Mouse (Mus musculus) C2C12 (cell line): ENCODE measurements around the gene Nod1. TPM values are rescaled to one million over a fixed set of nuclear protein-coding genes. Genes with fewer than 3 reads are reported as not detected.

Experiments used
- H3K27me3 ChIP-seq: one replicate; pipeline ENCODE4 v1.6.1; 2011; ENCODE audit not compliant: control insufficient read depth, insufficient read depth, insufficient read length
- H3K36me3 ChIP-seq: one replicate; pipeline ENCODE4 v1.6.1; 2011; ENCODE audit not compliant: control insufficient read depth, insufficient read depth
- H3K4me3 ChIP-seq: one replicate; pipeline ENCODE4 v1.5.1; 2011; ENCODE audit warnings: mild to moderate bottlenecking, control low read depth; ENCODE audit not compliant: poor library complexity, insufficient read depth, severe bottlenecking
- H3K79me2 ChIP-seq: one replicate; pipeline ENCODE4 v1.6.1; 2011; ENCODE audit not compliant: control insufficient read depth, insufficient read depth
- H3K79me3 ChIP-seq: one replicate; pipeline ENCODE4 v1.6.1; 2011; ENCODE audit warnings: low read depth, control low read depth
- H3ac ChIP-seq: one replicate; pipeline ENCODE3; 2011; ENCODE audit warnings: low read depth; ENCODE audit not compliant: control insufficient read depth, insufficient read length
- CEBPB ChIP-seq: IDR thresholded peaks from one replicate; pipeline ENCODE4 v1.6.1; 2011; ENCODE audit warnings: low read depth, mild to moderate bottlenecking, control low read depth, moderate library complexity
- CTCF ChIP-seq: IDR thresholded peaks from one replicate; pipeline ENCODE4 v1.5.1; 2011; ENCODE audit not compliant: control insufficient read depth, insufficient read depth, insufficient read length
- FOSL1 ChIP-seq: IDR thresholded peaks from one replicate; pipeline ENCODE4 v1.8.0; 2011; ENCODE audit warnings: mild to moderate bottlenecking, low read length; ENCODE audit not compliant: poor library complexity, insufficient read depth, severe bottlenecking
- MAX ChIP-seq: IDR thresholded peaks from one replicate; pipeline ENCODE4 v1.6.1; 2011; ENCODE audit warnings: mild to moderate bottlenecking, control low read depth
- MYOD1 ChIP-seq: IDR thresholded peaks from one replicate; pipeline ENCODE4 v1.6.1; 2011; ENCODE audit warnings: low read depth; ENCODE audit not compliant: control insufficient read depth, insufficient read length
- MYOG ChIP-seq: IDR thresholded peaks from one replicate; pipeline ENCODE4 v1.6.1; 2011; ENCODE audit not compliant: control insufficient read depth, insufficient read length; ENCODE audit errors: extremely low read depth
- USF1 ChIP-seq: IDR thresholded peaks from one replicate; pipeline ENCODE4 v1.6.1; 2011; ENCODE audit warnings: low read depth, mild to moderate bottlenecking, control low read depth, moderate library complexity
- polyA plus RNA-seq: library from polyadenylated mRNA; unstranded; fragments of >200 nt; fragmentation: generic; extraction: Trizol; gene quantifications from one replicate; pipeline ENCODE4 v1.2.1, GENCODE M21; 2012; ENCODE audit warnings: missing spikeins

Gene Nod1
- polyA plus RNA-seq, 1 experiment: 1.1 TPM

GRCm38 (mm10) chr6:54925736-54926440 is 46.5 kb downstream of the Nod1 start:
- H3K79me2 ChIP-seq: no peaks in the 10 kb centered on the region
- TF ChIP-seq CTCF (no peak), MYOG (no peak), FOSL1 (no peak), USF1 (no peak), MAX (no peak), MYOD1 (no peak)
- no peak overlapping the region for H3K4me3 ChIP-seq
- H3K27me3 ChIP-seq: no peaks in the 10 kb centered on the region
- no peaks in the 10 kb centered on the region for H3K36me3 ChIP-seq
- H3K79me3 ChIP-seq: no peaks in the 10 kb centered on the region
- no peak overlapping the region for H3ac ChIP-seq

DNA sequence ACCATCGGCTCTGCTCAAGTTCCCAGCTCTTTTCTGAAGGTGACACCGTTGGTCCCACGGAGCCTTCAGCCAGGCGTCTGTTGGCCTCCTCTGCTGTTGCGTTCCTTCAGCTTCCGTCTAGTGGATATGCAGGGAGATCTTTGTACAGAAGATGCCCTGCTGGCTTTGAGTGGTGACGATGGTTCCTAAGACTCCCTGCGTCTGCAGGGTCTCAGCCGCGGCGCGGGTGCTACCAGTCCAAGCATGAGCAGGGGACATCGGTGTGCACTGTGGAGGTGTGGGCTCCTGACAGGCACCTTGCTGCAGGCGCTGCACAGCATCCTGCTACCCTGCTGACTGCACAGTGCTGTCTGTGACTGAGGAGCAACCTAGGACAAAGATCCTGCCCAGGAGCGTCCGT is 47.9 kb downstream of the Nod1 start:
- no peaks in the 10 kb centered on the region for H3K79me2 ChIP-seq
- no peak overlapping the region for H3K4me3 ChIP-seq
- no peak overlapping the region for H3ac ChIP-seq
- H3K27me3 ChIP-seq: no peaks in the 10 kb centered on the region
- H3K36me3 ChIP-seq: no peaks in the 10 kb centered on the region
- no peaks in the 10 kb centered on the region for H3K79me3 ChIP-seq
- TF ChIP-seq FOSL1 (no peak), MAX (no peak), CTCF (no peak), MYOD1 (no peak), CEBPB (no peak), MYOG (no peak), USF1 (no peak)

DNA sequence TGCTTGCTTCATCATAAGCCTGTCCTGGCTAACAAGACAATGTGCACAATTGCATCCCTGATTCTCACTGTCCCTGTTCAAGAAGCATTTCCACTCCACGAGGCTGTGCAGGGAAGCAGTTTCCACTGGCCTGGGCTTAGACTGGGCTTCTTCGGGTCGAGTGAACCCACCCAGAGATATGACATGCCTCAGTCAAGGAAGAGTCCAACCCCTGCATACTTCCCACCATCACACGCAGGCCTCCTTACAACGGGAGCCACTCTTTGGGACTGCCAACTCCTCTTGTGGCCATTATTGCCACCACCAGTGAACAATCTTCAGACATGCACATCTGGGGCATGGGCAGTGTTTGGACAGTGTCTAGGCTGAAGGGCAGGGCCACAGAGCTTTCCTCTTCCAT is 53.9 kb downstream of the Nod1 start:
- H3K4me3 ChIP-seq: no peak overlapping the region
- no peaks in the 10 kb centered on the region for H3K79me3 ChIP-seq
- no peak overlapping the region for H3ac ChIP-seq
- H3K27me3 ChIP-seq: no peaks in the 10 kb centered on the region
- TF ChIP-seq MAX: no peak
- no peak for TF ChIP-seq MYOG
- H3K36me3 ChIP-seq: no peaks in the 10 kb centered on the region
- no peaks in the 10 kb centered on the region for H3K79me2 ChIP-seq

DNA sequence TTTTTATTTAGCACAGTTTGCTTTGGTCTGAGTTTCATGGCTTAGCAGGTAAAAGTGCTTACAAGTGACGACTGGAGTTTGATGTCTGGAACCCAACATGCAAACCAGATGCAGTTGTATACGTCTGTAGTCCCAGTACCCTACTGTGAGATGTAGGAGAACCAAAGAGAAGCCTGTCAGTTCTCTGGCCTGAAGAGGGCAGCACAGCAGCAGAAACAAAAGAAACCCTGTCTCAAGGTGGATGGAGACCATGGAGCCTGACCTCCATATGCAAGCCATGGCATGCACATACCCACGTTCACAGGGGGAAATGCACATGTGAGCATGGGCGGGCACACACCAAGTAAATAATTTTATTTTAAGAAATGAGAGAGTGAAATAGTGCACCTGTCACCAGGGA is 54.9 kb downstream of the Nod1 start:
- Histone ChIP-seq H3ac (no peak overlapping the region), H3K27me3 (no peaks in the 10 kb centered on the region), H3K4me3 (no peak overlapping the region), H3K79me3 (no peaks in the 10 kb centered on the region), H3K36me3 (no peaks in the 10 kb centered on the region), H3K79me2 (no peaks in the 10 kb centered on the region)
- TF ChIP-seq MYOD1 (no peak), CTCF (peak; percentile 38)

DNA sequence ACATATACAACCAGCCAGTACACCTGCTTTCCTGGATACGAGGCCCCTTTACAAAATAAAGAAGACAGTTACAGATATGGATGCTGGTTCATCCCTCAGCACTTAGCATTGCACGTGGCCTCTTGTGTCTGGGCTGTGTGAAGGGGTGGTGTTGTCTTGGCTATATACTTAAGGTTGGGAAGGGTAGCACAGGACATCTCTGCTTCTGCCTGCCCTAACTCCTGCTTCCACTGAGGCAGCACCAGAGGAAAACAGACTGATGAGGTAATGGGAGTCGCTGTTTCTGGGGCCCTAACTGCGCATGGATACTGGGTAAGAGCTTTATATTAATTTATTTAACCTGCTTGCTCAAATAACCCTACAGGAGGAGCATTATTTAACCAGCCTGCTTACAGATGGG is 55.5 kb downstream of the Nod1 start:
- TF ChIP-seq USF1: no peak
- no peak for TF ChIP-seq CEBPB
- TF ChIP-seq FOSL1: no peak
- no peak for TF ChIP-seq MAX
- no peak for TF ChIP-seq MYOD1
- no peak for TF ChIP-seq CTCF
- no peak for TF ChIP-seq MYOG
- H3ac ChIP-seq: no peak overlapping the region
- H3K27me3 ChIP-seq: no peaks in the 10 kb centered on the region
- H3K79me2 ChIP-seq: no peaks in the 10 kb centered on the region
- H3K36me3 ChIP-seq: no peaks in the 10 kb centered on the region
- no peak overlapping the region for H3K4me3 ChIP-seq
- no peaks in the 10 kb centered on the region for H3K79me3 ChIP-seq

- Histone ChIP-seq H3K4me3 (no peak overlapping the region), H3K79me3 (no peaks in the 10 kb centered on the region), H3K27me3 (no peaks in the 10 kb centered on the region), H3K36me3 (no peaks in the 10 kb centered on the region), H3ac (no peak overlapping the region), H3K79me2 (no peaks in the 10 kb centered on the region)
- no peak for TF ChIP-seq CTCF
- TF ChIP-seq MYOD1: no peak
- no peak for TF ChIP-seq MYOG
- no peak for TF ChIP-seq FOSL1
- no peak for TF ChIP-seq MAX
- TF ChIP-seq CEBPB: no peak
- no peak for TF ChIP-seq USF1
These were observed 56.2 kb downstream of the Nod1 start for GRCm38 (mm10) chr6:54916163-54916562.

DNA sequence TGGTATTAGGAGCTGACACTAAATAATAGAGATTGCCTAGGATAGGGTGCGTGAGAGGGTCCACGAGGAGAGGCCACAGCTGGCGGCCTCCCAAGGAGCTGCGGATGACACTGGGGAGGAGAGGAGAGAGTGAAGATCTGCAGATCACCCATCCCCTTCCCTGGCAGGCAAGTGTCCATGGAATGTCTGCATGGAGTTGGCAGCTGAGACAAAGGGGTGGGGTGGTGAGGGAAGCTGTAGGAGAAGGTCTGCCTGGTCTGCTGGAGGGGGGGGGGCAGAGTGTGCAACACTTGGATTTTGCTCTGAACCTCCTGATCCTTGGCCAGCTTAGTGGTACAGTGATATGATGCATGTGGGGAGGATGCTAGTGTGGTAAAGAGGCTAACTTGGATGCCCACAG is 57.4 kb downstream of the Nod1 start:
- Histone ChIP-seq H3K79me2 (no peaks in the 10 kb centered on the region), H3K27me3 (no peaks in the 10 kb centered on the region), H3K4me3 (no peak overlapping the region), H3K79me3 (no peaks in the 10 kb centered on the region), H3ac (no peak overlapping the region), H3K36me3 (no peaks in the 10 kb centered on the region)
- TF ChIP-seq MYOD1: no peak
- TF ChIP-seq FOSL1: no peak
- no peak for TF ChIP-seq MYOG
- TF ChIP-seq MAX: no peak
- TF ChIP-seq CTCF: no peak
- no peak for TF ChIP-seq CEBPB
- TF ChIP-seq USF1: no peak
